Mouse (Mus musculus): Measurements from ENCODE around the gene Musk.

GRCm38 (mm10) chr4:58328231-58328630 lies 42.5 kb downstream of the Musk start:
- TF ChIP-seq CTCF (IDR thresholded peaks at IDR 0.05; ENCODE audit: low read depth, low read length), result no peak
- TF ChIP-seq POLR2A (IDR thresholded peaks at IDR 0.05; ENCODE audit: borderline replicate concordance, low read depth, low read length), result no peak

Measured in bone marrow macrophage, adult 2 months (primary cell).